Mouse (Mus musculus) lung, adult 2 months (tissue): ENCODE data around the gene Tsfm. TPM values are rescaled to one million over a fixed set of nuclear protein-coding genes. Genes with fewer than 3 reads are reported as not detected.

ENCODE experiments used
- DNase-seq: peaks from one replicate; pipeline ENCODE4 v3.0.0; 2022
- H3K4me1 ChIP-seq: fragments of 200-500 bp; 2 replicates; pipeline ENCODE4 v1.6.1; 2011; ENCODE audit warnings: low read length; ENCODE audit not compliant: control insufficient read depth, insufficient read depth
- H3K4me3 ChIP-seq: fragments of 200-500 bp; replicated peaks from 2 replicates; pipeline ENCODE3; 2011; ENCODE audit warnings: low read depth, mild to moderate bottlenecking, control low read depth, low read length; ENCODE audit errors: extremely low read depth
- CTCF ChIP-seq: fragments of 200-500 bp; IDR thresholded peaks from 2 replicates; pipeline ENCODE4 v1.5.1; 2011; ENCODE audit warnings: mild to moderate bottlenecking, low read length, control low read depth; ENCODE audit not compliant: insufficient read depth
- POLR2A ChIP-seq: fragments of 200-500 bp; IDR thresholded peaks from 2 replicates; pipeline ENCODE4 v1.6.1; 2011; ENCODE audit warnings: low read depth, mild to moderate bottlenecking, control low read depth, low read length, borderline replicate concordance; ENCODE audit errors: extremely low read depth
- WGBS: fragments of 180-500 bp; shearing (Covaris S2); methylation state at CpG from one replicate; pipeline ENCODE4 v1.1.7; 2018; 5-methylcytosine and 5-hydroxymethylcytosine counted together
- polyA plus RNA-seq: library from polyadenylated mRNA; depleted of rRNA; stranded (reverse); fragments of >200 nt; gene quantifications from 2 replicates; pipeline ENCODE4 v1.2.3, GENCODE M21; 2012

Tsfm gene
- polyA plus RNA-seq, 1 experiment: 22.4 TPM

DNA sequence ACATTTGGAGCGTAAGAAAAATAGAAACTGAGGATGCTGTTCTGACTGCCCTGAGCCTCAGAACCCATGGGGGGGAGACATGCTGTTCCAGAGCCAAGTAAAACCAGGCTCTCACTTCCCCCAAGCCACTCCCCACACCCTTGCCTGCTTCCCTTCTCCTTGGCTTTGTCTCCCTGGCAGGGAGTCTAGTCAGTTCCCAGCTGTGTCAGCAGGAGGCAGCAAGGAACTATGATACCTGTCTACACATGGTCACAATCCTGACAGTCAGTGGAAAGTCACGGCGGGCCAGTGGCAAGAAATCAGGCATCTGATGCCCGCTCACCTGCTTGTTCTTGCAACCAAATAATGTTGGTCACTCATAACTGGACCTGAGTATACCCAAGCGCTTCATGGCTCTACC is 14.2 kb downstream of the Tsfm start:
- 55% methylated on average over 5 of the region's 5 CpGs for WGBS
- DNase-seq: no peak
- H3K4me3 ChIP-seq: no peak overlapping the region
- no peaks in the 10 kb centered on the region for H3K4me1 ChIP-seq
- TF ChIP-seq CTCF: peak; percentile 25; the same call in 1 of the 2 replicates
- TF ChIP-seq POLR2A: no peak

GRCm38 (mm10) chr10:127003806-127004205 is 26.8 kb downstream of the Tsfm start:
- TF ChIP-seq CTCF (no peak), POLR2A (no peak)
- WGBS: 78% methylated on average over 7 of the region's 7 CpGs
- Histone ChIP-seq H3K4me1 (0 out of 2 replicates have a peak, but pooled peaks cover 2% of the 10 kb centered on the region), H3K4me3 (no peak overlapping the region)
- no peak for DNase-seq

DNA sequence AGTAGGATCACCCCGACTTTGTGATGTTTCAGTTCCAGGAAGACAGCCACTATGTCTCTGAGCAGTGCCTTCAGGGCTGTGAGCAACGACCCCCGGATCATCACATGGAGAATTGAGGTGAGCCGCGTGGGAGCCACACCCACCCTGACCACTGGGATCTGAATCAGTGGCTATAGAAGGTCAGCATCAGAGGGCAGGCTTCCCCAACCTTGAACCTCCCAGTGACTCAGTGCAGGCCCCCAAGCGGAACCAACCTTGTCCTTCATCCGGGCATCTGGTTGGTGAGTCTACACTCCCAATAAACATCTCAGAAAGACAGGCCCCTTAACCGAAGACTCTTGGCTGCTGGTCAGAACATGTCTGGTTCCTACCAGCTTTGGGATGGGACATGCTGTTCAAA is 27.3 kb downstream of the Tsfm start:
- TF ChIP-seq POLR2A (no peak), CTCF (no peak)
- WGBS: 81% methylated on average over 8 of the region's 8 CpGs
- DNase-seq: no peak
- 0 out of 2 replicates have a peak, but pooled peaks cover 2% of the 10 kb centered on the region for H3K4me1 ChIP-seq
- no peak overlapping the region for H3K4me3 ChIP-seq

- no peak for DNase-seq
- Histone ChIP-seq H3K4me1 (0 out of 2 replicates have a peak, but pooled peaks cover 2% of the 10 kb centered on the region), H3K4me3 (no peak overlapping the region)
- TF ChIP-seq POLR2A (no peak), CTCF (no peak)
- 77% methylated on average over 5 of the region's 5 CpGs for WGBS
These were observed 27.9 kb downstream of the Tsfm start for GRCm38 (mm10) chr10:127002765-127003164.

DNA sequence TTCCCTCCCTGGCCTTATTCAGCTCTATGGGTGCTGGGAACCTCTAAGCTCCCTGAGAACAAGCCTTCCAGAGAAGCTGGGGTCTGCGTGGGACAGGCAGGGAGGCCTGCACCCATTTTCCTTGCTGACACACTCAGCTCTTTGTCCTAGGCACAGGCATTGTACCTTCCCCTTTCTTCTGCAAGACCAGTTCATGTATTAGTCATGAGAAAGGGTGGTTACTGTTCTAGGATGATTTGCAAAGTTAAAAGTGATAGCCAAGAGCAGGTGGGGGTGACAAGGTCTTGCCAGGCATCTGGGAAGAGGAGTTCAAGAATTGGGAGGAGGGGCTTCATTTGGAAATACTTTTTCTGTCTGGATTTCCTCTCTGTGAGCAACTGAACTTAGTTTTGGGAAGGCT is 28.6 kb downstream of the Tsfm start:
- TF ChIP-seq CTCF (no peak), POLR2A (no peak)
- 81% methylated on average over 1 of the region's 1 CpGs for WGBS
- 0 out of 2 replicates have a peak, but pooled peaks cover 2% of the 10 kb centered on the region for H3K4me1 ChIP-seq
- no peak overlapping the region for H3K4me3 ChIP-seq
- no peak for DNase-seq

DNA sequence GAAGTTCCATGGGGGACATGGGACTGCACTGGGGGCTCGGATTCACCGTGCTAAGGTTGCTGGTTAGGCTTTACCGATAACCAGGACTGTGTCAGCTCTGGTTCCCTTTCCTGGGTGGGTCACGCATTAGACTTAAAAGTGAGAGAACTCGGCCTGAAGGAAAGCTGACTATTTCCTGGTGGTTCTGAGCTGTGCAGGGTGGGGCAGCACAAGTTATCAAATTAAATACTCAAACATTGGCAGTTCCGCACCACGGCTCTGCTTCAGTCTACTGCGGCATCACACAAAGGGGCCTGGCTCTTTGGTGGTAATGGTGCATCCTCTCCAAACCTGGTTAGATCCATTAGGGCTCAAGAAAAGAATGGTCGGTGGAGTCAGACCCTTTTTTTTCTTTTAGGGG is 29.3 kb downstream of the Tsfm start:
- DNase-seq: no peak
- Histone ChIP-seq H3K4me1 (0 out of 2 replicates have a peak, but pooled peaks cover 2% of the 10 kb centered on the region), H3K4me3 (no peak overlapping the region)
- WGBS: 52% methylated on average over 9 of the region's 9 CpGs
- TF ChIP-seq POLR2A (no peak), CTCF (no peak)

- 78% methylated on average over 5 of the region's 5 CpGs for WGBS
- H3K4me3 ChIP-seq: no peak within 1 kb of the TSS
- TF ChIP-seq POLR2A (no peak), CTCF (no peak)
- H3K4me1 ChIP-seq: 0 out of 2 replicates have a peak, but pooled peaks cover 2% of the 10 kb centered on the region
- no peak for DNase-seq
These were observed 30.1 kb downstream of the Tsfm start, which contains the start of gene Avil for GRCm38 (mm10) chr10:127000529-127000928. Avil (plus strand) TSS chr10:127000709.

GRCm38 (mm10) chr10:126997340-126998113 is 33.1 kb downstream of the Tsfm start:
- Histone ChIP-seq H3K4me3 (no peak overlapping the region), H3K4me1 (0 out of 2 replicates have a peak, but pooled peaks cover 2% of the 10 kb centered on the region)
- WGBS: 47% methylated on average over 13 of the region's 13 CpGs
- TF ChIP-seq POLR2A (no peak), CTCF (no peak)
- DNase-seq: no peak

- H3K4me3 ChIP-seq: no peak overlapping the region
- no peak for DNase-seq
- TF ChIP-seq CTCF: no peak
- TF ChIP-seq POLR2A: no peak
- WGBS: 52% methylated on average over 3 of the region's 3 CpGs
- peaks cover 15% of the 10 kb centered on the region for H3K4me1 ChIP-seq
These were observed 37.0 kb downstream of the Tsfm start for GRCm38 (mm10) chr10:126993621-126994020.

GRCm38 (mm10) chr10:126991676-126992075 is 39.0 kb downstream of the Tsfm start:
- 45% methylated on average over 3 of the region's 3 CpGs for WGBS
- no peak for TF ChIP-seq CTCF
- no peak for TF ChIP-seq POLR2A
- DNase-seq: no peak
- peaks cover 34% of the 10 kb centered on the region for H3K4me1 ChIP-seq
- no peak overlapping the region for H3K4me3 ChIP-seq
